Mouse (Mus musculus): ENCODE measurements around the gene Tnfrsf14. TPM values are rescaled to one million over a fixed set of nuclear protein-coding genes. Genes with fewer than 3 reads are reported as not detected.
A peak's percentile ranks its signal among the peaks of the same experiment; 100 is the strongest.

Tnfrsf14 gene
- polyA plus RNA-seq, 1 experiment = 16.2 TPM

- no peak for DNase-seq (ENCODE audit: low read depth)
Measured at GRCm38 (mm10) chr4:154916662-154917061, 11.7 kb downstream of the Tnfrsf14 start.

- no peak for DNase-seq (ENCODE audit: low read depth)
Measured at GRCm38 (mm10) chr4:154915286-154915685, 13.1 kb downstream of the Tnfrsf14 start.

GRCm38 (mm10) chr4:154914707-154915106, 13.7 kb downstream of the Tnfrsf14 start:
- no peak for DNase-seq (ENCODE audit: low read depth)

- DNase-seq (ENCODE audit: low read depth) = no peak
Measured at GRCm38 (mm10) chr4:154914252-154914651, 14.1 kb downstream of the Tnfrsf14 start.

- no peak for DNase-seq (ENCODE audit: low read depth)
Measured at GRCm38 (mm10) chr4:154913845-154914244, 14.5 kb downstream of the Tnfrsf14 start.

GRCm38 (mm10) chr4:154911644-154912043, 16.7 kb downstream of the Tnfrsf14 start:
- no peak for DNase-seq (ENCODE audit: low read depth)

- DNase-seq (ENCODE audit: low read depth) = no peak
Measured at GRCm38 (mm10) chr4:154910606-154911522, 17.5 kb downstream of the Tnfrsf14 start.

GRCm38 (mm10) chr4:154908490-154908889, 19.9 kb downstream of the Tnfrsf14 start:
- no peak for DNase-seq (ENCODE audit: low read depth)

- no peak for DNase-seq (ENCODE audit: low read depth)
Measured at GRCm38 (mm10) chr4:154907833-154908232, 20.5 kb downstream of the Tnfrsf14 start.

- DNase-seq (ENCODE audit: low read depth) = peak; percentile 70
Measured at GRCm38 (mm10) chr4:154904185-154905071, 23.9 kb downstream of the Tnfrsf14 start.

- no peak for DNase-seq (ENCODE audit: low read depth)
Measured at GRCm38 (mm10) chr4:154902371-154902770, 26.0 kb downstream of the Tnfrsf14 start.

GRCm38 (mm10) chr4:154898506-154899446, 29.6 kb downstream of the Tnfrsf14 start, which contains the start of gene Fam213b:
Gene Fam213b (minus strand): TSS chr4:154899135.
- peak; percentile 66 for DNase-seq (ENCODE audit: low read depth)

- no peak for DNase-seq (ENCODE audit: low read depth)
Measured at GRCm38 (mm10) chr4:154897676-154898465, 30.5 kb downstream of the Tnfrsf14 start.

- DNase-seq (ENCODE audit: low read depth) = no peak
Measured at GRCm38 (mm10) chr4:154895549-154895948, 32.8 kb downstream of the Tnfrsf14 start.

- DNase-seq (ENCODE audit: low read depth) = no peak
Measured at GRCm38 (mm10) chr4:154890887-154891286, 37.5 kb downstream of the Tnfrsf14 start.

- DNase-seq (ENCODE audit: low read depth) = no peak
Measured at GRCm38 (mm10) chr4:154887593-154888250, 40.6 kb downstream of the Tnfrsf14 start.

GRCm38 (mm10) chr4:154886876-154887592, 41.3 kb downstream of the Tnfrsf14 start:
- DNase-seq (ENCODE audit: low read depth) = no peak

GRCm38 (mm10) chr4:154885416-154885815, 42.9 kb downstream of the Tnfrsf14 start:
- no peak for DNase-seq (ENCODE audit: low read depth)

GRCm38 (mm10) chr4:154882014-154882659, 46.2 kb downstream of the Tnfrsf14 start:
- no peak for DNase-seq (ENCODE audit: low read depth)
